Mouse (Mus musculus) heart, adult 2 months (tissue): ENCODE data around the gene Mtmr1.

Source experiments
- CTCF ChIP-seq: fragments of 200-600 bp; IDR thresholded peaks from 2 replicates; pipeline ENCODE4 v1.8.1; 2022; ENCODE audit warnings: antibody characterized with exemption, mild to moderate bottlenecking, moderate library complexity
- POLR2A ChIP-seq: fragments of 200-500 bp; IDR thresholded peaks from 2 replicates; pipeline ENCODE4 v1.6.1; 2011; ENCODE audit warnings: mild to moderate bottlenecking, low read depth, low read length, control low read depth; ENCODE audit not compliant: insufficient read depth

- no peak for TF ChIP-seq CTCF
- no peak for TF ChIP-seq POLR2A
These were observed 2.4 kb downstream of the Mtmr1 start for GRCm38 (mm10) chrX:71366973-71367372.
